Mouse (Mus musculus) adrenal gland, postnatal 4 days (tissue): ENCODE data around the gene Cdk2ap2. TPM values are rescaled to one million over a fixed set of nuclear protein-coding genes. Genes with fewer than 3 reads are reported as not detected.
"Not testable (repeated sequence)": the region's sequence is repeated elsewhere in the genome, so short reads cannot be mapped to it uniquely, and the experiment has no call there.

ENCODE experiments used
- DNase-seq, 2 experiments: peaks; one replicate each; pipeline ENCODE4 v3.0.0; 2021 to 2022; ENCODE audit warnings: low spot score in 2 of 2, mixed read lengths in 2 of 2
- total RNA-seq, 2 experiments: library from RNA; stranded (reverse); gene quantifications; 2 replicates each; pipeline ENCODE4 v1.2.3; 2021

Gene Cdk2ap2
- total RNA-seq, 2 experiments from 2014 or later: 45.8 to 47.3 TPM

DNA sequence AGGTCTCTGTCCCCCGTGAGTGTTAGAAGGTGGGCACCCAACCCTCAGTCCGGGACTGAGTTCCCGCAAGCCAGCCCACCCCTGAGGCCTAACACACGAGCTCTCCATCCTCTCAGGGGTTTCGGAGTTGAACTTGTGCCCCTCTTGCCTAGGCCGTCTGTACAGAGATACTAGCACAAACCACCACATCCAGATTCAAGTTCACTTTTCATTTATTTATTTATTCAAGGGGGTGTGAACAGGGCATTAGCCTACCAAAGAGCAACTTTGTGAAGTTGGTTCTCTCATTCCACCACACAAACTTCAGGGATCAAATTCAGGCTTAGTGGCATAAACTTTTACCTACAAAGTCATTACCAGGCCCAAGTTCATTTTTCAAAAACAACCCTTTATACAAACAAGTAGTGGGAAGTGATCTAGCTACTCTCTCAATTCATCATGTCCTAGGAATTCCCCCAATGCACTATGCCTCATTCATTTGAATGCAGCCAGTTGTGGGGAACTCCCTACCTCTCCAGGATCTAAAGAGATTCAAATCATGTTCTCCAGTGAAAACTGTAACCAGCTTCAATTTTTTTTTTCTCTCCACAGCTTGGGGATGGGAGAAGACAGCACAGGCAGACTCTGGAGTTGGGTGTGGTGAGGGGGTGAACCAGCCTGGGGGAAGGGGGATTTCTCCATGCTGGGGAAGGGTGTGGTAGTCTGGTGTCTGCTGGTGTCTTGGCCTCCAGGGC is 38.4 kb downstream of the Cdk2ap2 start:
- not testable (repeated sequence) for DNase-seq

DNA sequence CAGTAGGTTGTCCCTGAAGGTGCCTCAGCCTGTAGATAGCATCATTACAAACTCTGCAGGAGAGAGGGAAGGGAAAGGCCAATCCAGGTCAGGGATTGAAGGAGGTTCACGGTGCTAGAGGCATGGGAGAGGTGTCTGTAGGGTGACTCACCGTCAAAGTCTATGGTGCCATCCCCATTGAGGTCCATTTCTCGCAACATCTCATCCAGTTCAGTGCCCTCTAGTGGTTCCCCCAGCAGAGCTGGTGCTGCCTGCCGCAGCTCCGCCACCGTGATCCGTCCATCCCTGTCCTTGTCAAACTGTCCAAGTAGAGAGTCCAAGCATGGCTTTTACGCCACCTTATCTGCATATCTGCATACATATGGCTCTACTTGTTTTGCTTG is 39.0 kb downstream of the Cdk2ap2 start:
- DNase-seq: not testable (repeated sequence)

DNA sequence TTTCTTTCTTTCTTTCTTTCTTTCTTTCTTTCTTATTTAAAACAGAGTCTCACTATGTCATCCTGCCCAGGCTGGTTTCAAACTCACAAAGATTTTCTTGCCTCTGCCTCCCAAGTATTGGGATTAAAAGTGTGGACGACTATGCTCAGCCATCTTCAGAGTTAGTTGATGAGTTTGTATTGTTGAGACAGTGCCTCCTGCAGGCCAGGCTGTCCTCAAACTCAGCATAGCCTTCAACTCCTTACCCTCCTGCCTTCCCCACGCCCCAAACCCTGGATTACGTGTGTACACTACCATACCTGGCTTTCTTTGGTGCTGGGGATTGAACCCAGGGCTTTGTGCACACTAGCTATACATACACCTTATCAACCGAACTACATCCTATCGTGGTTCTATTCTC is 39.5 kb downstream of the Cdk2ap2 start:
- DNase-seq: no peak

DNA sequence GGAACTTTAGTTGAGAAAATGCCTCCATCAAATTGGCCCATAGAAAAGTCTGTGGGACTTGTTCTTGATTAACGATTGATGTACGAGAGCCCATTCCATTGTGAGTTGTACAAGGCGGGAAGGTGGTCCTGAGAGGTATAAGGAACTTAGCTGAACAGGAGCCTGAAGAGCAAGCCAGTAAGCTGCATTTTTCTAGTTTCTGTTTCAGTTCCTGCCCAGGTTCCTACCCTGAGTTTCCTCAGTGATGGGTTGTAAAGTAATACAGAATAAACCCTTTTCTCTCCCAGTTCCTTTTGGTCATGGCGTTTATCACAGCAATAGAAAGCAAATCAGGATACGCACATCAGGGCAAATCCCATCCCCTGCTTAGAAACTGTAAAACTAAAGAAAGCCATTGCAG is 40.9 kb downstream of the Cdk2ap2 start:
- DNase-seq: no peak

DNA sequence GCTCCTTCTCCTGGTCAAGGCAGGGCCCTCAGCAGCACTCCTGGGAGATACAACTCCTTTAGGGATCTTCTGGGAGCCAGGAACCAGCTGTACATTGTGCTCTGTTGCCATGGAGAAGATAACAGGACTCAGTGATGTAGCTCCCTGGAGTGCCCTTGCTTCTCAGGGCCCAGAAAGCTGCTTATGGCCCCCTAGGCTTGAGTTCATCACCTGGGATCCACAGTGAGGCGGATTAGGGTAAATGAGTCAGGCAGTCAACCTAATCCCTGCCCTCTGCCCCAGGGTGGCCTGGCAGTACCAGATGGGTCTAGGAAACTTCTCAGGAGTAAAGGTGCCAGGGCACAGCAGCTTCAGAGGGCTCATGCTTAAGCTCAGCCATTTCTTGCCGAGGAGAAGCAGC is 42.5 kb downstream of the Cdk2ap2 start, which contains the start of gene Gpr152:
Gene Gpr152, plus strand, starts transcription at position 342 of the 400 bp plus-strand sequence.
- no peak for DNase-seq

DNA sequence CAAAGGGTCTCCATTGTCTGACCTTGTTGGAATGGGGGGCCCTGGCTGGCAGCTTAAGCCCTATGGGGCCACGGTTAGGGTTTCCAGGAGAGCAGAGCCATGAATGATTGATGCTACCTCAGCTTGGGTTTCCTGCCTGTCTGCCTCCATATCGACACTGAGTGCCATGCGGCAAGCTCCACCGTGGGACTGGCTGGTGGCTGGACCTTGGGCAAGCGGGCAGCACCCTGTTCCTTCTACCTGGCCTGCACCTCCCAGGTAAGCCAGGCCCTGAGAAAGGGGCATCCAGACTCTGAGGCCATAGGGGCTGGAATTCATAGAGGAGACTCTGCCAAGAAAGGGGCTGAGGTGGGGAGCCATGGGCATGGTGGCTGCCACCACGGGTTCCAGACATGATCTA is 43.2 kb downstream of the Cdk2ap2 start:
- no peak for DNase-seq

DNA sequence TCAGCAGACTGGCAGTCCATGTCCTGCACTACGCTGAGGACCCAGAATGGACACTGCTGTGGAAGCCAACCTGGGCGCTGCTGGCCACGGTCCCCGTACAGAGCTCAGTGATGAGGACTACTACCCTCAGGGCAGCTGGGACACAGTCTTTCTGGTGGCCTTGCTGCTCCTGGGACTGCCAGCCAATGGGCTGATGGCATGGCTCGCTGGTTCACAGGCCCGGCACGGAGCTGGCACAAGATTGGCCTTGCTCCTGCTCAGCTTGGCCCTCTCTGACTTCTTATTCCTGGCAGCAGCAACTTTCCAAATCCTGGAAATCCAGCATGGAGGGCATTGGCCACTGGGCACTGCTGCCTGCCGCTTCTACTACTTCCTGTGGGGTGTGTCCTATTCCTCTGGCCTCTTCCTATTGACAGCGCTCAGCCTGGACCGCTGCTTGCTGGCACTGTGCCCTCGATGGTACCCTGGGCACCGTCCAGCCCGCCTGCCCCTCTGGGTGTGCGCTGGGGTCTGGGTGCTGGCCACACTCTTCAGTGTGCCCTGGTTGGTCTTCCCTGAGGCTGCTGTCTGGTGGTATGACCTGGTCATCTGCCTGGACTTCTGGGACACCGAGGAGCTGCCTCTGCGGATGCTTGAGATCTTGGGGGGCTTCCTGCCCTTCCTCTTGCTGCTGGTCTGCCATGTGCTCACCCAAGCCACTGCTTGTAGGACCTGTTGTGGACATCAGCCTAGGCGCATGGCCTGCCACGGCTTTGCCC is 45.6 kb downstream of the Cdk2ap2 start:
- DNase-seq: no peak

DNA sequence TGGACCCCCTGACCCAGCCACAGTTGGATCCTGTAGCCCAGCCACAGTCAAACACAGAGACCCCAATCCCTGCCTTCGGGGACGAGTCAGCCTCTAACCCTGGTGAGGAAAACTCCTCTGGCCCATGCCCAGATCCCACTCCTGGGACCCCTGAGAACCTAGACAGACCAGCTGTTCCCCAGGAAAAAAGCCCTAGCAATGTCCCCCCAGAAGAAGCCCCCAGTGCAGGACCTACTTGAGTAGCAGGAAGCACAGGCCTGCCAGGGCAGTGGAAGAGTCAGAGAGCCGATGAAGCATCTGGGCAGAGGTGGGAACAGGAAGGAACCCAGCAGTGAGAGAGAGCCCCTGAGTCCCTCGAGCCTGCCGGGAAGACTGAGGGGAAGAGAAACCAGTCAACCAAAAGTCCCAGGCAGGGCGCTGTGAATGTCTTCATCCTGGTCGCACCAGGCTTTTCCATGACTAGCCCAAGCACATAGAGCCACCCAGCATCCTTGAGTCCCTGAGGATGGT is 46.8 kb downstream of the Cdk2ap2 start, which contains the start of gene Cabp4:
Gene Cabp4, minus strand, starts transcription at position 275 of the 510 bp plus-strand sequence.
- no peak for DNase-seq

DNA sequence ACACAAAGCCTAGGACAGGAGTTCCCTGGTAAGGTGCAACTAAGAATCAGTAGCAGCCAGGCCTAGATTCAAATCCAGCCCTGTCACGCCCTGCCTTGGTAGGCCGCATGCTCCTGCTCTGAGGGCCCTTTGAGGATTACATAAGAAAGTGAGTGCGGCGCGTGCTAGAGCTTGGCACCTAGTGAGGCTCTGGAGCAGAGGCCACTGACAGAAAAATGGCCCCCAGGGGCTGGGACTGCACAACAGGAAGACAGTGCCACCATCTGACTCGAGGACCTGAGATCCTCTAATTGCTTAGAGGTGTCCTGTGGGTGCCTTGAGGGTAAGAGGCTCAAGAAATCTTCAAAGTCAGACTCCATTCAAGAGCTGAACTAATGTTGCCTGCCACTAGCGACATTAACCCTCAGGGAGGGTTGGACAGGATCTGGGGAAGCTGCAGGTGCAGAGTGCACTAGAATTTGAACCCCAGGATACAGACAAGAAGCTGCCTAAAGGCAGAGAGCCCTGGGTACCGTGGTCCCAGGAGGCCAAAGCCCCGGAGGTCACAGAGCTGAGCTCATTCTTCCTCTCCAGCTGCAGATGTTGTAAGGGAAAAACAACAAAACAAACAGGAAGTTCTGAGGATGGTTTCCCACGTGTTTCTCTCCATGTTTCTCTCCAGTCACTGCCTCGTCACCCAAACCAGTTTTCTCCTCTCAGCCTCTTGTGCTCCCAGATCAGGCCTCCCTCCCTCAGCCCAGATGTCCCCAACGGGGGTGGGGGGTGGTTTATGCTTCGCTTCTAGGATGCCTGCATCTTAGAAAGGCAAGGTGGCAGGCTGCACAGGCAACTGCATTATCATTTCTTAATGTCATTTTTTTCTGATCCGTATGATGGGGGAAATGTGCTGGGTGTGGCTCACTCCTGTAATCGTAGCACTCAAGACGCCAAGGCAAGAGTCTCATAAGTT is 47.8 kb downstream of the Cdk2ap2 start:
- DNase-seq: no peak

DNA sequence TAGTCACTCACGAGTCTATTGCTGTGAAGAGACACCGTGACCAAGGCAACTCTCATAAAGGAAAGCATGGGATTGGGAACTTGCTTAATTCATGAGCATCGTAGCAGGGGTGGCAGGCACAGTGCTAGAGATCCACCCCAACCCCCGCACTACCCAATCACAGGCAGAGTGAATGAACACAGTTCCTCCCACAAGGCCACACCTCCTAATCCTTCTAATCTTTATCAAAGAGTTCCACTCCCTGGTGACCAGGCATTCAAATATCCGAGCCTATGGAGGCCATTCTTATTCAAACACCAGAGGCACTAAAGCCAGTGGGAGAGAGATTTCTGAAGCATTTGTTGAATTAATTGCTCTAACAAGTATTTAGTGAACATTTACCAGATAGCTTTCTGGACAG is 49.0 kb downstream of the Cdk2ap2 start:
- no peak for DNase-seq

DNA sequence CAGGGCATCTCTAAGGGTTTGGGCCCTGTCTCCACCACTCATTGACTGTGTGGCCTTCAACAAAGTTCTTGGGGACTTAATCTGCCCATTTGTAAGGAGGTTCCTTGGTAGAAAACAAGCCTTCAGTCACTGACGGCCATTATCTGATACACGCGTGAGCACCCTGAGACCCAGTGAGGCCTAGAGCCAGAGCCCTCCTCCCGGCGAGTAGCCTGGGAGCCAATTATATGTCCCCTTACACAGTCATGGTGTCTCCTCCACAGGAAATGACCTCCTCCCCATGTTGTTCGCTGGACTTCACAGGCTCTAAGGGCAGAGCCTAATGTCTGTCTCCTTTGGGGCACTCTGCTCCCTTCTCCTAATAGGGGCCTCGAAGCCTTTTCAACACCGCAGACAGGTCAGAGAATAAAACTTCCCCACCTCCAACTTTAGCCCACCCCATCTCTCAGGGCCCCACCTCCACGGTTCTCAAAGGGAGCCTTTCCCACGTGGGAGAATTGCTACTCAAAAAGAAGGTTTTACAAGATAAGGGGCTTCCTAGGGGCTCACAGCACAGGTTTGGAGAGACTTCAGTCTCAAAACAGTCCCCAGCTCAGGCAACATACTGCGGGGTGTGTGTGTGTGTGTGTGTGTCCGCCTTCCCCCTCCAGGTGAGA is 49.5 kb downstream of the Cdk2ap2 start:
- no peak for DNase-seq

DNA sequence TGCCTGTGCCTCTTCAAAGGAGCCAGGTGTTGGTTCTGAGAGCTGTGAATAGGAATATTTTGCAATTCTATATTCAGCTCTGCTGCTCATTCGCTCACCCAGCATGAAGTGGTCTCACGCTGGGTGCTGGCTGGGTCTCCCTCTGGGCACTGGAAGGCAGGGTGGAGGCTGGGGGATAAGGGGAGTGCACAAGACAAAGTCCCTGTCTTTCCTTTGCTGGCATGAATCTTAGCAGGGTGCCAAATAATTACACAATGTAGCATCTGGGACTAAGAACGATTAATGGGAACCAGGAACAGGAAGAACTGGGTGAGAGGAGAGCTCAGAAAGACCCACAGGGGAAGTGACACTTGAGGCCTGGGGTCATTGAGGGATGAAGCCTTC is 50.0 kb downstream of the Cdk2ap2 start:
- no peak for DNase-seq

DNA sequence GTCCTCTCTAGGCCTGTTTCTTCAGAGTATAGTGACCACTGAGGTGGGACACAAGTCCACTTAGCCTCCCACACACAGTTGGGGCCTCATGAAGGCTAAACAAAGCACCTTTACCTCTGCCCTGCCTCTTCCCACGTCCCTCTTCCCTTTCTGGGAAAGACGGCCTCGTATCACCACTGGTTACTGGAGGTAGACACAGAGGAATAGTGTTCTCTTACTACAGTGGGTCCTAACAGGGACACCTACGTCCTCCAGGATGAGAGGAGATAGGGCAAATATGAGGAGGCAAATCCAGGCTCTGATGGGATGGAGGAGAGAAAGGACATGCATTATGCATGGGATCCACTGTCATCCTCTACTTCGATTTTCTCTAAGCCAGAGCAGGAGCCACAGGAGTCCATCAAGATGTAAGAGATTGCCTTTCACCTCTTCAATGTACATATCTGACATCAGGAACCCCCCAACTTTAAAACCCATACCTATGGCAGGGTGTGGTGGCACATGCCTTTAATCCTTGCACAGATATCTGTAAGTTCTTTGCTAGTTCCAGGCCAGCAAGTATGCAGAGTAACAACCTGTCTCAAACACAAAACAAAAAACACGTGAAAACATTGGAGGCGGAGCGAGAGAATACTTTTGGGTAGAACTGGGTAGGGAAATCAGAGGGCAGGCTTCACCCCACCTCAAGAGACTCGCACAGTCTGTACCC is 51.0 kb downstream of the Cdk2ap2 start:
- DNase-seq: no peak

DNA sequence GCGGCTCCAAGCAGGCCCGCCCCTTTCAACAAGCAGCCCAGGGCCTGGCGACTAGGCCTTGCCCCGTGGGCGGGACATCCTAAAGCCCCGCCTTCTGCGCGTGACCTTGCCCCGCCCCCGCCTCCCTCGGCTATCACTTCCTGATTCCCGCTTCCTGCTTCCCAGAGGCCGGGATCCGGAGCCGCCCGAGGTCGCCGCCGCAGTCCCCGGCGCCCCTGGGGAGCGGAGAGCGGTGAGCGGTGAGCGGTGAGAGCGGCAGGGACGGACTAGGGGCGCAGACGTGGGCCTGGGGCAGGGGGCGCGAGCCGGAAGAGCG is 51.5 kb downstream of the Cdk2ap2 start, which contains the start of gene Coro1b:
Gene Coro1b, plus strand, starts transcription at position 129 of the 316 bp plus-strand sequence.
- DNase-seq: peak; percentile 94 to 97

Other genes with a start within 250 kb of the Cdk2ap2 start
- 10 to 100 TPM; 63.5 to 70.5 TPM for gene Chka, start 245.4 kb upstream of the Cdk2ap2 start, total RNA-seq
- 10 to 100 TPM; 80.5 to 91.9 TPM for gene Tcirg1, start 190.0 kb upstream of the Cdk2ap2 start, total RNA-seq
- gene Ndufs8, start 184.4 kb upstream of the Cdk2ap2 start, total RNA-seq: 100 to 1,000 TPM; 205 to 212 TPM
- 100 to 1,000 TPM; 117 to 121 TPM for gene Aldh3b1, start 167.4 kb upstream of the Cdk2ap2 start, total RNA-seq
- gene Unc93b1, start 162.0 kb upstream of the Cdk2ap2 start, total RNA-seq: 10 to 100 TPM; 53.9 to 60.7 TPM
- gene Aldh3b3, start 138.5 kb upstream of the Cdk2ap2 start, total RNA-seq: under 1 TPM; 0.67 to 0.87 TPM
- 1 to 10 TPM; 7.5 to 8.4 TPM for gene Aldh3b2, start 124.9 kb upstream of the Cdk2ap2 start, total RNA-seq
- 10 to 100 TPM; 32.3 to 36.8 TPM for gene Acy3, start 110.6 kb upstream of the Cdk2ap2 start, total RNA-seq
- gene Tbx10, start 104.4 kb upstream of the Cdk2ap2 start, total RNA-seq: under 1 TPM in 1 of 2 experiments, not detected in 1; 0.34 TPM
- 10 to 100 TPM; 21.7 to 21.9 TPM for gene Nudt8, start 96.6 kb upstream of the Cdk2ap2 start, total RNA-seq
- 1 to 10 TPM; 1.7 to 1.8 TPM for gene Gm49405, start 96.6 kb upstream of the Cdk2ap2 start, total RNA-seq
- gene Doc2g, start 93.9 kb upstream of the Cdk2ap2 start, total RNA-seq: 1 to 10 TPM; 2.4 to 2.6 TPM
- 100 to 1,000 TPM; 253 to 283 TPM for gene Ndufv1, start 84.4 kb upstream of the Cdk2ap2 start, total RNA-seq
- 100 to 1,000 TPM; 258 to 283 TPM for gene Gstp1, start 59.2 kb upstream of the Cdk2ap2 start, total RNA-seq
- gene Gstp2, start 51.2 kb upstream of the Cdk2ap2 start, total RNA-seq: 10 to 100 TPM; 52.6 to 68.8 TPM
- 10 to 100 TPM in 1 of 2 experiments, 1 to 10 TPM in 1; 1.9 to 37.5 TPM for gene Gstp3, start 37.6 kb upstream of the Cdk2ap2 start, total RNA-seq
- 1 to 10 TPM in 1 of 2 experiments, not detected in 1; 1.2 TPM for gene Cabp2, start 15.6 kb upstream of the Cdk2ap2 start, total RNA-seq
- 10 to 100 TPM; 51.6 to 65.0 TPM for gene Pitpnm1, start 2.8 kb downstream of the Cdk2ap2 start, total RNA-seq
- 10 to 100 TPM; 86.1 to 88.5 TPM for gene Aip, start 28.7 kb downstream of the Cdk2ap2 start, total RNA-seq
- gene Gpr152, start 42.6 kb downstream of the Cdk2ap2 start, total RNA-seq: under 1 TPM; 0.08 to 0.14 TPM
- under 1 TPM in 1 of 2 experiments, not detected in 1; 0.20 TPM for gene Cabp4, start 46.9 kb downstream of the Cdk2ap2 start, total RNA-seq
- gene Coro1b, start 51.4 kb downstream of the Cdk2ap2 start, total RNA-seq: 100 to 1,000 TPM; 192 to 203 TPM
- 1 to 10 TPM; 5.1 to 5.2 TPM for gene Ptprcap, start 56.4 kb downstream of the Cdk2ap2 start, total RNA-seq
- gene Rps6kb2, start 66.2 kb downstream of the Cdk2ap2 start, total RNA-seq: 10 to 100 TPM; 46.6 to 50.0 TPM
- gene Carns1, start 78.3 kb downstream of the Cdk2ap2 start, total RNA-seq: 1 to 10 TPM; 5.5 to 7.3 TPM
- 1 to 10 TPM; 3.2 to 4.3 TPM for gene Tbc1d10c, start 94.1 kb downstream of the Cdk2ap2 start, total RNA-seq
- gene Ppp1ca, start 94.9 kb downstream of the Cdk2ap2 start, total RNA-seq: 100 to 1,000 TPM; 464 to 467 TPM
- gene Rad9a, start 104.5 kb downstream of the Cdk2ap2 start, total RNA-seq: 10 to 100 TPM; 14.7 to 16.2 TPM
- gene Clcf1, start 117.1 kb downstream of the Cdk2ap2 start, total RNA-seq: 10 to 100 TPM; 10.0 to 10.7 TPM
- not detected for gene AC109138.7, start 117.2 kb downstream of the Cdk2ap2 start, total RNA-seq
- gene Pold4, start 134.7 kb downstream of the Cdk2ap2 start, total RNA-seq: 10 to 100 TPM; 32.7 to 34.3 TPM
- 10 to 100 TPM; 37.6 to 40.9 TPM for gene Ssh3, start 172.0 kb downstream of the Cdk2ap2 start, total RNA-seq
- gene Ankrd13d, start 186.0 kb downstream of the Cdk2ap2 start, total RNA-seq: 1 to 10 TPM; 8.2 to 8.8 TPM
- gene Grk2, start 209.0 kb downstream of the Cdk2ap2 start, total RNA-seq: 10 to 100 TPM; 54.6 to 57.8 TPM